Mouse (Mus musculus): ENCODE data around the gene Cabs1.

Cabs1 gene

GRCm38 (mm10) chr5:87979139-87979538 is at the start of gene Cabs1:
Gene Cabs1 (plus strand): TSS chr5:87979439.
- no peak for DNase-seq (ENCODE audit: extremely low read depth, insufficient read length, low spot score)

DNA sequence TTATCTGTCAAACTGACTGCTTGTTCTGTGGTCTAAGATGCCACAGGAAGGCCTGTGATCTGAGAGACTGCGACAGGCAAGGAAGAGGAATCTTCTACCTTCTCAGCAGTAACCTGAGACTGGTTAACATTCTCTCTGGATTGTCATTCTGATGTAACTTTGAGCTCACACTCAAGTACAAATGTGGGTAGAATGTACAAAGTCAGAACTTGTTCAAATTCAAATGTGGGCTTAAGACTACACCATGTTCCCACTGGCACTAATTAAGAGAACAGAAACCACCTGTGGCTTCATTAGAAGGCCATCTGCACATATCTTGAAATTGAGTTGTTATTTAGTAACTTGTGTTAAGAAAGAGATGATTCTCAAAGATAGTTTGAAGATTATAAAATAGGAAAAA is 47.6 kb upstream of the Cabs1 start:
- no peak for DNase-seq (ENCODE audit: extremely low read depth, insufficient read length, low spot score)

DNA sequence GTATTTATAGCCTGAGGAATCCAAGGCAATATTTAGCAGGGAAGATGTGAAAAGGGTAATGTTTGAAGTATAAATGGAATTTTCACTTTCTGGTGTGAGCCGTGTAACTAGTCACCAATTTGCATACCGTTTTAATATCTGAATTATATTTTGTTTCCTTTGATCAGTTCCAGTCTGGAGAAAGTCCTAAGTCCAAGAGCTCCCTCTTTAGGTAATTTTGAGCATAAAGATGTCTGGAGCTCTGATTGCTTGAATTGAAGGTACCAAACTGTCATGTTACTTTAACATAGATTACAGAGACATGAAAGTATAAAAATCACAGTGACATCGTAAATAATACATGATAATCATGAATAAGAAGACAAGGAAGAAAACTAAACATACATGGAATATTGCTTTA is 38.5 kb upstream of the Cabs1 start:
- DNase-seq (ENCODE audit: extremely low read depth, insufficient read length, low spot score): no peak

DNA sequence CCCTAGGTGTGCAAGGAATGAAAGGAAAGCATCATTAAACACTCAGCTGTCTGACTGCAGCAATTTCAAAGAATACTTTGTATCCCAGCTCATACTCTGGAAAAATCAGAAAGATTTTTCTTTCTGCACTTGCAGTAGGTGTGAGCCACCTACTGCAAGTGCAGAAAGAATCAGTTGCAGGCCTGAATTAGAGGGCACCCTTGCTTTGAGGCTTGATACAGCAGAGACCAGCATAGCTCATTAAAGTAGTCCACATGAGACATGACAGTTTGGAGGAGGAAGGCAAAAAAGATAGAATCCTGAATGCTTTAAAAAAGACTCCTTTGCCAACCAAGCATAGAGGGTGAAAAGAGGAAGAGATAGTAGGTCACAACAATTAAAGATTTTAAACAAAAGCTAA is 36.7 kb upstream of the Cabs1 start:
- DNase-seq (ENCODE audit: extremely low read depth, insufficient read length, low spot score): no peak

DNA sequence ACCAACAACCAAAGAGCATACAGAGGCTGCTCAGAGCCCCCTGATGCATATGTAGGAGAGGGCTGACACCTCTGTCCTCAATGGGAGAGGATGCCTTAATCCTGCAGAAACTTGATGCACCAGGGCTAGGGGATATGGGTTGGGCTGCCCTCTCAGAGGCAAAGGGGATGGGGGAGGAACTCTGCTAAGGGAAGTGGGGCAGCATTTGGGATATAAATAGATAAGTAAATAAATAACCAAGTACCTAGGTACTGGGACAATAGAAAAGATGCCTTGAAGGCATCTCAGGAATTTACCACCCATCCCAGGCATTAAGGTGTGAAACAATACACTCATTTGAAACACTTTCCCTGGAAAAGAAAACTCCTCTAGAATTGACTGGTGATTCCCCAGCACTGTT is 27.4 kb upstream of the Cabs1 start:
- DNase-seq (ENCODE audit: extremely low read depth, insufficient read length, low spot score): no peak

DNA sequence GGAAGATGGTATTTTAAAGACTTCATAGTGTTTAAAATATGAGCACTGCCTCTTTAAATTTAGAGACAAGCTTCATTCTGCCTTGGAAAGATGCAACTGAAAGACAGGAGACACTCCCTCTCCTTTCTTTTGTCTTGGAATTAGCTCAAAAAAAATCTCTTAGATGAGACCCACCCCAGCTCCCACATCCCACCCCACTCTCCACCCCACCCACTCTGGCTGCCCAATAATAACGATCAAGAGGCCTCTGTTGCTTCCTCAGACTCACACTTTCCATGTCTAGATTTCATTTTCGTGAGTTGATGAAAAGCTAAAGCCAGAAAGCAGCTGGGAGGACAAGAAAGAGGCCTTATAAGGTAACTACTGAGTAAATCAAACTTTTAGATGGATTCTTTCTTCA is 10.0 kb upstream of the Cabs1 start, which contains the start of the genes 2310003L06Rik and Gm28434:
TSS of gene 2310003L06Rik (plus strand) at position 259 of the 400 bp plus-strand sequence.
TSS of gene Gm28434 (plus strand) at position 317 of the 400 bp plus-strand sequence.
- no peak for DNase-seq (ENCODE audit: extremely low read depth, insufficient read length, low spot score)

DNA sequence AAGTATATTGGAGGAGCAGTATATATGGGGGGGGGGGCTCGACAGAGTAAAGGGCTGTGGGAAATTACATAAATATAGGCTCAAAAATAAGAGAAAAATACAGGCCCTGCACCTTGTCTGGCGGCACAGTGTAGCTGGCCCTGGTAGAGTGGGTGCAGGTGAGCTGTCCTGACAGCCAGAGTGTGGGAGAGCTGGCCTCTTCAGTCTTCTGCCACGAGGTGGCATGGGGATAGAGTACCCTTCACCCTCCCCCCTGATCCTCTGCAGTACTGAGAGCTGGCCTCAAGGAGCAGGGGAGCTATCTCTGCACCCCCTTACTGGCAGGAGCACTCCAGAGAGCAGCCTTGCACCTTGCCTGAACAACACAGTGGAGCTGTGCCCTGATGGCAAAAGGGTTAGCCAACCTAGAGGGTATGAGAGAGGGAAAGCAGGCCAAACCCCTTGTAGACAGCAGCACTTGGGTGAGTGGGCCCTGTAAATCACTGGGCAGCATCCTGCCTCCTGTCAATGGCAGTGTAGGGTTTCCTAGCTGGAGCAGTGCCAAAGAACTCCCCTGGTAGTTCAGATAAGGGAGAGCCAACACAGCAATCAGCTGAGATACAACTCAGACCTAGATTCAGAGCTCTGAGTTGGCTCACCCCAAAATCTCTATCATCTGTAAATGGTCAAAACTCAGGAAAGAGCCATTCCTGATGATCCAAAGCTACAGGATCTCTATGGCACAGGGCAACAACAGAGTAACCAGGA is 3.4 kb downstream of the Cabs1 start:
- no peak for DNase-seq (ENCODE audit: extremely low read depth, insufficient read length, low spot score)

DNA sequence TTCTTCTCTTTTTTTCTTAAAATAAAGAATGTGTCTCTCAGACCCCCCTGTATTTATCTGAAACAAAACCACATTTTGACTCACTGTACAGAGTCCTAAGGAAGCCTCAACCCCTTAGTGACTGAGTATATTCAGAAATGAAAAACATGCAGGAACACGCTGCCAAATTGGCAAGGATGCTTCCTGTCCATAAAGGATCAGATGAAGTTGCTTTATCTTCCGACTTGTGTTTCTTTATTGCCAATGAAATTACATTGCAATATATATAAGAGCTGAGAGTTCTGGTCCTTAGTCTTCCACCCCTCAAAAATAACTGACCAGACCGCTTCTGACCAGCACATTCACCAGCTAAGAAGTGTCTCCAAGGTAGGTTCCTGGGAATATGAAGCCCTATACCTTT is 23.0 kb downstream of the Cabs1 start, which contains the start of gene Smr3a:
TSS of gene Smr3a (plus strand) at position 301 of the 400 bp plus-strand sequence.
- DNase-seq (ENCODE audit: extremely low read depth, insufficient read length, low spot score): no peak

DNA sequence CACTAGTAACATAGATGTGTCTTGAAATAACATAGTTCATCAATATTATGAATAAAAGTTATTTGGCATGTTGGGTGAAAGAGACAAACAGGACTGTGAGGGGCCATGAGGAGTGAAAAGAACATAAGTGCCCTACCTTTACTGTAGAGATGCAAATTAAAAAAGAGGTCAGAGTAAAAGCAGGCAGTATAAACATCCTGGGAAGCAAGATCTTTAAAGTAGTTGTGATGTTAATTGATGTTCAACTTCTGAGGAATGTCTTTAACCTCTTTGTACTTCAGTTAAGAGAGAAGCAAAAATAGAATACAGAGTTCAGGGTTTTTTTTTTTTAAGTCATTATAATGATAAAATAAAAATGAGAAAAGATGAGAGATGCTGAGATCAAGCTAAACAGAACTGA is 26.0 kb downstream of the Cabs1 start:
- no peak for DNase-seq (ENCODE audit: extremely low read depth, insufficient read length, low spot score)
